Mouse (Mus musculus) embryo, embryonic 11.5 days (tissue): ENCODE results near the gene Hao1.

Experiments used
- DNase-seq: peaks from one replicate; pipeline ENCODE4 v3.0.0-alpha.2; 2012; ENCODE audit warnings: low read depth, low spot score

The Hao1 gene

DNA sequence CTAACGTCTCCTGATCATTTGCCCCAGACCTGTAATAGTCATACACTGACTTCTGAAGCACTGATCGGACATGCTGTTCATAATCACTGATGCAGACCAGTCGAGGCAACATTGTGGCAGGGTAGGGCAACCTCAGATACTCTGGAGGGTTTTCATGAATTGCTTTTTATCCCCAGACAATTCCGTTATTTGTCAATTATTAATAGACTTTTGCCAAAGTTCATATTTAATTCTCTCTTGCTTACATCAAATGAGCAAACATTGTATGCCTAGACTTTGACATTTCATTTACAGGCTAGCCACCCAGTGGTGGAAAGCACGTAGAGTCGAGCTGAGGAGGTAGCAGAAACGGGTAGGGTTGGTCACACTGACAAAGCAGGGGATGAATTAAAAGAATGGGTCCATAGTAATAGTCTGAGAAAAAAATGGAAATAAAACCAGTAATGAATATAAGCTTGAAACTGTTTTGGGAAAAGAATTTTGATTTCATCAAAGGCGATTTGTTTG lies at the start of gene Hao1:
Hao1 (minus strand) TSS at position 148 of the 507 bp plus-strand sequence.
- DNase-seq: no peak

DNA sequence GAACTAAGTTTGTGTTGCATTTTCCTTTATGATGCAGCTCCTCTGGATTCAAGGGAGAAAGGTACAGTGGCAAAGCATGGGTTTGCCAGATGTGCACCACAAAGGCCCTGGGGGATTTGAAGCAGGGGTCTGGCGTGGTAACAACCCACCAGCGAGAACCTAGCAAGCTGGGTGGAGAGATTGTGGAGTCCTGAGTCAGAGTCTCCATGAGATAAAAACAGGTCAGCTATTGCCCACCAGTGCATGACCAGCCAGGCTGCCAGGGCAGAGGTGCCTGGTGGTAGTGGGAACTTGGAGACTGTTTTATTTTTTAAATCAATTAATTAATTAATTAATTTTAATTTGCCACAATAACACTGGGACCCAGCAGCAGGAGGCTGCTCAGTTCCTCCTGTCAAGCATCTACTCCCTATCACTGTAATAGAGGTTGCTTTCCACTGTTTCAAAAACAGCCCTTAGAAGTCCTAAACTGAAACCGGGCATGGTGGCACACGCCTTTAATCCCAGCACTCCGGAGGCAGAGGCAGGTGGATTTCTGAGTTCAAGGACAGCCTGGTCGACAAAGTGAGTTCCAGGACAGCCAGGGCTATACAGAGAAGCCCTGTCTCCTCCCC lies 37.0 kb upstream of the Hao1 start:
- no peak for DNase-seq

DNA sequence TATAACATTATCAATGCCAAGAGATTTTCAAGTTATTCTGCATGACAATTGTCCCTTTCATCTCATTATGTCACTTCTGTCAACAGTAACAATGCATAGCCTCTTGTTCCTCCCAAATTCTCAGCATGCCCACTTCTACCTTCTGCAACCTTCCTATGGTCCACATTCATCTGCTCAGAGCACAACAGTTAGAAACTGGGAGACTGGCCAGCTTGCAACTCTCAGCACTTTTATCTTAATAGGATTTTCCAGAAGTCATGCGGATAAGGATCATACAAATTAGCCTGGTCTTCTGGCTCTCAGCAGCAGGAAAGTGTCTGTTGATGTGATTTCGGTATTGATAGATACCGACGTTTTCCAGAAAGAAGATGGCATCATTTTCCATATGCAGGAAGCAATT lies 31.1 kb upstream of the Hao1 start:
- DNase-seq: no peak

DNA sequence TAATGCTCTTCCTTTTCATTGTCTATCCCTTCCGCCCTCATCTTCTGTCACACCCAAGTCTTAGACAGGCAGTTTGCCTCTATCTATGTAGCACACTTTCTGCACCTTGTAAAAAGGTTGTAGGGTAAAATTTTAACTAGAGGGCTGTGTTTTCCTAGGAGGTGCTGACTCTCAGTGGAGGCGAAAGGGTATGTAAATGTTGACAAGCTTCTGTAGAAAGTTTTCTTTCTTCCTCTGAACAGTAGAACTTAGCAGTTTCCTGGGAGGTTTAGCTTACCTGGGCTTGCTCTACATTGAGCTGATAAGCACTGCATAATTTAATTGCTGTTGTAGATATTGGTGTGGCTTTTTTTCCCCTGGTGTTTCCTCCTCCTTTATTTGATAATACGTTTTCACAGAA lies 5.3 kb upstream of the Hao1 start:
- no peak for DNase-seq

DNA sequence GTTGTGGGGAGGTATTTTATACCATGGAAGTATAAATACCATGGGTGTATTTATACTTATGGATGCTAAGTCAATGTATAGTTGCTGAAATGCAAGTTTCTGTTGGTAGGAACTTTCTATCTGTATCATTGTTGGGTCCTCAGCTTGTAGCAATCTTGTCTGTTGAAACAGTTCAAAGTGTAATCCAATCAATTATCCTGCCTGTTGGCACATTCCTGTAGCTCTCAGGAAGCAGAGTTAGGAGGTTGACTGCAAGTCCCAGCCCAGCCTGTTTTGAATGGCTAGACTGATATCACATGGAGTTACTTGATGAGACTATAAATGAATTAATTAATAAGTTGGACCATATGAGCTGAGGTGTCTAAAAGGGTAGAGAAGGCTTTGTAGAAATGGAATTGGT lies 1.8 kb downstream of the Hao1 start:
- no peak for DNase-seq

DNA sequence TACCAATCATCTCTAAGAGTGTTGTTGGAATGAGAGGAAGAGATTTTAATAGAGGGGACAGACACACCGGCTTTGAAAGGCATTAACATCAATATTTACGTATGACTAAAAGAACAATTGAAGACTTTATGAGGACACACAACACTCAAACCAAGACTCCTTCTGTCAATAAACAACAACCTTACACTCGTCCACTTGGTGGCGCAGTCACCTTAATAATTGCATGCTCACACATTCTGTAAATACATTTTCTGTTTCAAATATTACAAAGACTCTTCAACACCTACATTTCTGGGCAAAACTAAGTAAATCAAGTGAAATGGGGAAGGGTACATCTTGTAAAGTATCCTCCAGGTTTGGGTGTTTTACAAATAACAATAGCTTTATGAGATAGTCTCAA lies 4.4 kb downstream of the Hao1 start:
- DNase-seq: peak; percentile 34

DNA sequence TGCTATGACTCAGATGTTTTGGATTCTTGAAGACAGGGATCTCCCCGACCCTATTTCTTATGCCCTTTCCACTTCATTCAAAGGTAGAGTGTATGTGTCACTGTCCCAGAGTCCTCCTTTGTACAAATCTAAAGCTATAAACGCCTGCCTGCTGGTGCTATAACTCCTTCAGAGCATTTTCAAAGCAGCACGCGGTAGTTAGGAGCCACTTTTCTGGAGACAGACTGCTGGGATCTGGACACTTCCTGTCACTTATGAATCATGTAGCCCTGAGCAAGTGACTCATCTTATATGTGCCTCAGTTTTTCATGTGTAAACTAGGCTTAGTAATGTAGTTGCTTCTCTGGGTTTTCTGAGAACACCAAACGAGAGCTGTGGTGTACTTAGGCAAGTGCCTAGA lies 9.1 kb downstream of the Hao1 start:
- DNase-seq: no peak

DNA sequence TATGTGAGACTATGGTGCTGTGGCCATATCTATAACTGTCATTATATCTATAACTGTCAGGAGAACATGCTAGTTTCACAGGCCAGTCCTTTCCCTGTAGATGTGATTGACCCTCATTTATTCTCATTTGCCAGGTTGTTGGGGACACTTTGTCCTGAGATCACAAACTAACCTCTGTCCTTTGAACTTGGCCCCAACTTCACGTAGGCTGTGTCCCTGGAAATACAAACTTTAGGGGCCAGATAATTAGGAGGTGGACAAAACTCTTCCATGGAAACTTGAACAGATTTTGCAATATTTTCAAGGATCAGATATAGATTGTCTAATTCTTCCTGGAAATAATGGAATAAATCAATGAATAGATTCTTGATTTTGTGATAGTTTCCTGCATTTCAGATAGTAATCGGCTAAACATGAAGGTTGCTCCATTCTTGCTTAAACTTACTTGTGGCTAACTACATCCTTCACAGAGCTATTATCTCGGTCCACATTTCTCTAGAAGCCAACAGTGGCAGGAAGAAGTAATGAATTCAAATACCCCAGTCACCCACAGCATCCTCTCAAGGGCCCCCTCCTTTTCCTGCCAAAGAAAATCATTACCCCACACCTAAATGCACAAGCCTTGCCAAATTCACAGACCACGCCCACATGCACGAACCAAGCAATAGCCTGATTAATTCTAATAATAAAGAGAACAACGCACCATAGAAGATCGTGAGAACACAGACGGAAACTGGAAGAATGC lies 9.7 kb downstream of the Hao1 start:
- DNase-seq: no peak

DNA sequence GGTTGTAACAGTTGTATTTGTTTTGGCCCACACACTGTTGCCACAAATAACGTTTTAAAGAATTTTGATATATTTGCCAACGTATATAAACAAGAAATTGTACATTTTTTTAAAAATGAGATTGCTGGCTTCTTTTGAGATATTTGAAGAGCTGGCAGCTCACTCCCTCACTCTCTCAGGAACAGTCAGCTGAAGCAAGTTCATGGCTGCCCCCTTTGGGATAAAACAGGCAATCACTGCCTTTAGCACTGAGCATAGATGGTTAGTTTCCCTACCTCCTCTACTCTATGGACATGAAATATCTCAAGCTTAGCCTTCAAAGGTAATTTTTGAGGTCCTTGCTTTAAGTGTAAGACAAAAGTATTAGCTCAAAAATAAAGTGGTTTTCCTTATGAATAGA lies 10.7 kb downstream of the Hao1 start:
- no peak for DNase-seq

DNA sequence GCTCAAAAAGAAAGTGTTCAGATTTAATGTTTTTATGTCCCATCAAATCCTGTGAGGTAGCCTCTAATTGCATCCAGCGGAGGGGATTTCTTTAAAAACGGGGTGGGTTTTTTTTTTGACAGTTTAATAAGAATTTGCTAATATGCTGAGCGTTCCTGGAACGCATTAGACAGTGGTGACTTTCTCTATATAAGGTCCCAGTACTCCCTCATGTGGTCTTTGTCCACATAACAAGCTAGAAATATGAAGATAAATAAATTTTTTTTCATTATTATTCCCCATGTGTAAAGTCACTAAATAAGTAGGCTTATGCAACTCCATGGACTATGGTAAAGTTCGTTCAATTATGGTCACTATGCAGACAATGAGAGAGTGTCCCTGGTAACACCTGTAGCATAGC lies 13.1 kb downstream of the Hao1 start:
- no peak for DNase-seq

DNA sequence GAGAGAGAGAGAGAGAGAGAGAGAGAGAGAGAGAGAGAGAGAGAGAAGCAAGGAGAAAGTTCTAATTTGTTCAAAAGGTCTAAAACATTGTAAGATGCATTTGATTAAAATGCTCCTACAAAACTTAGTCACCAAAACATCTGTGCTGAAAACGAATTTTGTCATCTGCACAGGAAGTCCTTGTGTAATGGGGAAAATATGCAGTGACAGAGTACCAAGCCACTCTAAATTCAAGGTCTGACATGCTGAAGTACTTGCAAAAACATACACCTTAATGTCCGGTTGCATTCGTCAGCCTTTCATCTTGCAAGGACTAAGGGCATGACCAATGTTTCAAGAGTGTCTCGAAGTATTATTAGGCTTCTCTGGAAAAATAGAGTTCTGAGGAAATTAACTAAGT lies 15.7 kb downstream of the Hao1 start:
- no peak for DNase-seq

DNA sequence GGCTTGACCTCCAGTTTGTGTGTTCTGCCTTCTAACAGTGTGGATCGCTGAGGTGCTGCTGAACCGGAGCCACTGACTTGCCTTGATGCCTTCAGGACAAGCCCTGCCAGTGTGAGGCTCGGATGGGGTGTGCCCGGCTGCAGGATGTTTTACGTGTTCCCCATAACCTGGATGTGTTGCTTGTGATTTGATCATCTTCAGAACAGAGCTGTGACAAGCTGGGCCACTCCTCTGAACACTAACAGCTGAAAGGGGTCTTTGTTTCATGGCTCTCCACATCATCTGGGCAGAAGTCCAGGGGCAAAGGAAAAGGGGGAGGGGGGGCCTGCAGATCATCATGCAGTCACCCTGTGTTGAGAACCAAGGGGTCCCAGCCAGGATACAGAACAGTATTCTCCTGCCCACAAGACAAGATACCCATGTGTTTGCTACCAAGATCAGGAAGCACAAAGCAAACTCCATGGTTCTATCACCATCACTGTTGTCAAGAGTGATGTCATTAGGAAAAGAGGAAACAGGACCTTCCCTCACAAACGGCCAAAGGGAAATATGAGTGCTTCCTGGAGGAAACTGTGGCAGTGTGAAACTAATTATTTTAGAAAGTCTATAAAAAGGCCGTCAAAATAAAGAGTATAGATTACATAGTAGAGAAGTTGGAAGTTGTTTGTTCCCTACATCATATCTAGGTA lies 25.9 kb downstream of the Hao1 start:
- no peak for DNase-seq

DNA sequence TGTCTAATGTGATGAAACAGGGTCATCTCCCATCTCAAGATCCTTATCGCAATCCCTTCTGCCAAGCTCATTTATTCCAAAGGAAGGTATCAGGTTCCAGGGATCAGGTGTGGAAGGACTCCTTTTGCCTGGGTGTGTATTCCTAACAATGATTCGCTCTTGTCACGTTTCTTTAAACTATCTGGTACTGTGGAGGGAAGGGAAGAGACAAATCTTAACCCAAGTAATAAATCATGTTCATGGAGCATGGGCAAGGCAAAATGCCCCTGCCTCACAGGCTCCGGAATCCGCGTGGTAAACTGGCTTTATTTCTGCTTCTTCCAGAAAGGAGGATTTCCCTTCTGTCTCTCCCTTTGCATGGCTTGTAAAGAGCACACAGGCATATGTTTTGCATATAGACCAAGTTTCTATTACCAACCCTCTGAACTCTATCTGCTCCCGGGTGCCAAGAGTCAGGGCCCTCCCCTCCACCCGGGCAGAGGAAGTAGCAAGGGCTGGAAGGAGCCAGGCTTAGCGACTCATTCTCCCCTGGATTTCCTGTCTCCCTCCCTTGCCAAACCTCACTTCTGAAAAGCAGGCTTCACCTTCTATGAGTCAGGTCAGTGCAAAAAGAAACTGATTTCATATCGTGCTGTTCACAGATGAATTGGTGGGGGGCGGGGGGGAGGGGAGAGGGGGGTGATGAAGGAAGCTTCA lies 26.6 kb downstream of the Hao1 start:
- DNase-seq: no peak

DNA sequence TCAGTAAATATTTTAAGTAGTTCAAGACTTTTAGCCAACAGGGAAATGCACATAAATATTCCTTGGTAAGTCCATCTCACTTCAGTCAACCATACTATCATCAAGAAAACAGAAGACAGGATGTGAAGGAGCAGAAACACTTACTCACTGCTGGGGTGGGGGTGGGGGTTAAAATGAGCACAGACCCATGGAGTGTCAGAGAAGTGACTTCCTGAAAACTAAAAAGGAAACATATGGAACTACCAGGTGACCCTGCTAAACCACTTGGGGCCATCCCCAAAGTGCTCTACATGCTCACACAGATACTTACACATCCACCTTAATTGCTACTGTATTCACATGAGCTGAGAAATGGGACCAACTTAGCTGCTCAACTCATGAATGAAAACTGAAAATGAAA lies 36.1 kb downstream of the Hao1 start:
- DNase-seq: no peak

DNA sequence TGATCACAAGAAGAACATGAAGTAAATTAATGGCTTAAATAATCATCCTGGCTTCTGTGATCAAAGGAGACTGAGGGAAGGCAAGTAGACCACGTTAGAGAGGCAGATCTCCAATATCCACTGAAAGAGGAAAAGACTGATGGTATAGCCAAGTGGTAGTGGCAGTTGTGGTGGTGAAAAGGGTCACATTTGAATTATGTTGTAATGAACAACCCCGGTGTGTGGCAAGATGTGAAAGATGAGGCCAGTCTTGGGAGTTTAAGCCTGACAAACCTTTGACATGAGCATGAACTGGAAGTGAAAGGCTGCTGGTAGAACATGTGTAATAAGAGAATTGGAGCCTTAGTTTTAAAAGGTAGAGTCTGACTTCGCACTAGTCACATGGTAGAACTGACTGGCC lies 54.4 kb downstream of the Hao1 start:
- DNase-seq: no peak

DNA sequence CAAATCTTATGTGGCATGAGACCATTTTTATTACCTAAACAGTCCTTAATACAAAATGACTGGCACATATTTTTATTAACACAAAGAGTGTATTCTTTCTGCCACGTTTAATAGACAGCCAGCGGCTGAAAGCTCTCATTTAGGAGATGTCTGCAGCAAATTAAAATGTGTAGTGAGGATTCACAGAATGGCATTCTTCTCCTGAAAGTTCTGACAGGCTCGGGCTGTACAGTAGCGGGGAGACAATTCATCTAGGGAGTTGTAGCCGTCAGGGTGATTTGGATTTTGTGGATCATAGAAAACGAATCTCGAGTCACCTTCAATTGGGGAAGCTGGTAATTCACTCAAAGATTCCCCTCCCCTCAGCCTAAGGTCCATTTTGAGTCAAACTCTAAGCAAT lies 55.7 kb downstream of the Hao1 start:
- DNase-seq: no peak

DNA sequence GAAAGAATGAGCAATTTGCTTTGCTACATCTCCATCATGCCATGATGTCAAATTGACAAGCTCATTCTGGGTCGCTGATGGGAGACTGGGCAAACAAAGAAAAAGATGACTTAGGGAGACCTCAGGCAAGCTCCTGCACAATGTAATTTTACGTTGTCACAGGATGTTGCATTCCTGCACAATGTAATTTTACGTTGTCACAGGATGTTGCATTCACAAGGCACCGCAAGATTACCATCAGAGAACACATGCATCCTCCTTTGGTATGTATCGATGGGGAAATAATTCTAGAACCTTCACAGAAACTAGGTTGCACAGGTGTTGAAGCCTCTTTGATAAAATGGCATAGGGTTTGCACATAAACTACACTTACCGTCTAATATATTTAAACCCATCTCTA lies 65.5 kb downstream of the Hao1 start:
- no peak for DNase-seq

DNA sequence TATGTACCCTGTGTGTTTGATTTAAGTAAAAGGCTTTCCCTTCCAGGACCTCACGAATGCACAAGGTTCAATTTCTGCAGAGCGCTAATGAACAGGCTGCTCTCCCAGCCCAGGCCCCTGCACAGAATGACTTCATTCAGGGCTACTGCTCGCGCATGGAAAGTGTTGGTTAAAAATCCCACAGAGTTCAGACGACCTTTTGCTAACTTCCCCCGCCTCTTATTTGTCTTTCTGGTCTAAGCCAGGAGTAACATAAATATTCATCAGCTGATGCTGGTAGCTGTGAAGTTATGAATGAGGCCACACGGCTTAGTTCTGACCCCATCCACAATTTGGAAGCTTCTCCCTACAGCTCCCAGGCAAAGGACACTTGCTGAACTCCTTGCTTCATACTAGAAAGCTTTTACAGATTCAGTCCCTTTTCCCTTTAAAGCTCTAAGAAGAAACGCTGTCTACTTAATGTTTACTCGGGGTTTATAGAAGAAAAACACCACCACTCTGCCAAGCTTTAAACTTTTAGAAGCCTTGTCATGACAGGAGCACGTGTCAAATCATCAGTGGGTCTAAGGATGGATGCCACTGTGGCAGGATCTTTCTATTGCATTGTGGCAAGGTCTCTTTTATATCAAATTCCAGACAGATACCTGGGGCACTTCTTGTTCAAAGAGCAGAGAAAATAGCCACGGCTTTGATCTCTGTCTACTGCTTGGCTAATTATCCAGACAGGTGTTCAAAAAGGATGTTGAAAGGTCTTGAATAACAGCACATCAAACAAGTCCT lies 67.9 kb downstream of the Hao1 start:
- DNase-seq: no peak

DNA sequence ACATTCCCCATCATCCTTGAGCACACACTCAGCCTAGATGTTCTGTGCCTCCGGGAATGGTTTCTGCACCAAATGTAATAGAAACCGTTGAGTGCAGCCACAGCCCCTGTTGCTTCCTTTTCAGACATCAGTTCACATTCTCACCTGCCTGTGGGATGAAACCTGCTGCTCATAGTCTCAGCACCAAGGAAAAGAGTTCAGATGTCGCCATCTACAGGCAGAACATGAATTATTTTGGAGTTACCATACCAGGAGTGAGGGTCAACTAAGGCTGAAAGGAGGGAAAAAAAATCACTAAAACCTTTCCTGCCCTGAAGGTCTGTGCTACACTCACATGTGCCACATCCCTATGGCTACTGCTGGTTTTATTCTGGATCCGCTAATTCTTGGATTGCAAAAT lies 71.5 kb downstream of the Hao1 start:
- no peak for DNase-seq

DNA sequence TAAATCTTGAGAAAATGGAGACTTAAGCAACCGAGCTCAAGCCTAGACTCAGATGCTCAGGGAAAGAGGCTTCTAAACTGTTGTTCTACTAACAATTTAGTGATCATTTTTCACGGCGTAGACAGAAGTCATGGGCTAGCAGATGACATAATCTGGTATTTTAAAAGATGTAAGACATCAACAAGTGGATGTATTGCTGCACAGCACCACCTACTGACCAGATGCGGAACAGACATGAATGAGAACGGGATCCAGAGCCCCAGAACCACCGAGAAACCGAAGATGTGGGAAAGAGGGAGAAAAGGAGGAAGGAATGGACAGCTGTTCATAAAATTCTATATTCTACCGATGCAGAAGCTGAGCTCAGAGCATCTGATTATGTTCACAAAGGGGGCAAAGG lies 72.4 kb downstream of the Hao1 start:
- DNase-seq: peak; percentile 61

DNA sequence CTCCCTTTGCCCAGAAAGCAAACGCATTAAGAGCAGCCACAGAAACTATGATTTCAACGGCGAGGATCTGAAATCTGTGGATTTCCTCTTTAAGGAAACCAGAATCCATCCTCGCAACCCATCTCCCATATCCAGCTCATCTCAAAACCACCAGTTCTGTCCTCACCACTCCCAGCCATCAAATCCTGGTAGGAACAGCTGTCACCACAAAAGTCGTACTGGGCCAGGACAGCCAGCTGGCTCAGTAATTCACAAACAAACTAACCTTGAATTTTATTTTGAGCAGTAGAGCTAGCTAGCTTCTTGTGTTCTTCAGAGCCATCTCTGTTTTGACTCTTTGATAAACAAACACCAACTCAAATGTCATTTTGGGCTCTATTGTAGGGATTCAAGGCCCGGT lies 73.0 kb downstream of the Hao1 start:
- DNase-seq: no peak

DNA sequence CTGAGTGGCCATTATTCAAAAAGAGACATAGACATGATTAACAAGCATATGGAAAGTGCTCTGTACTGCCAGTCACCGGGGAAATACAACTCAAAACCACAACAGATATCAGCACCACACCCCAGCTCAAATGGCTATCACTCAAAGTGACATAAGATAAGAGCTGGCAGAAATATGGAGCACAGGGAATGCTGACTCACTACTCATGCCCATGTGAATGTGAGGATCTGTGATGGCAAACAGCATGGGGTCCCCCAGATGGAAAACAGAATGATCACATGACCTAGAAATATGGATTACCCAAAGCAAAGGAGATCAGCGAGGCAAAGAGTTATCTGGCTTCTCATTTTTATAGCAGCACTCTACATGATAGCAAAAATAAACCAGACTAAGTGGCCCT lies 89.0 kb downstream of the Hao1 start:
- no peak for DNase-seq
